Mouse (Mus musculus) CH12.LX (cell line): ENCODE results near the gene Cdh4.

Experiments used
- CHD1 ChIP-seq: IDR thresholded peaks from 2 replicates; pipeline ENCODE4 v1.6.1; 2012; ENCODE audit warnings: low read depth, low read length, improper control_type of control experiment, inconsistent platforms
- CHD2 ChIP-seq: IDR thresholded peaks from 2 replicates; pipeline ENCODE4 v1.6.1; 2011; ENCODE audit warnings: low read length, improper control_type of control experiment
- CTCF ChIP-seq, 2 experiments: IDR thresholded peaks in 1 of 2; conservative IDR thresholded peaks in 1 of 2; 2 replicates each; pipeline ENCODE4 v1.5.1; 2011 to 2012; ENCODE audit warnings: low read depth in 2 of 2, low read length in 2 of 2, improper control_type of control experiment in 1 of 2, inconsistent platforms in 1 of 2, mild to moderate bottlenecking in 1 of 2, moderate library complexity in 1 of 2
- ETS1 ChIP-seq: conservative IDR thresholded peaks from 2 replicates; pipeline ENCODE4 v1.6.1; 2012; ENCODE audit warnings: low read depth, mild to moderate bottlenecking, inconsistent platforms, low read length, improper control_type of control experiment, moderate library complexity
- HCFC1 ChIP-seq: IDR thresholded peaks from 2 replicates; pipeline ENCODE4 v1.6.1; 2012; ENCODE audit warnings: low read depth, mild to moderate bottlenecking, inconsistent platforms, low read length, improper control_type of control experiment
- JUN ChIP-seq: IDR thresholded peaks from 2 replicates; pipeline ENCODE4 v1.6.1; 2011; ENCODE audit warnings: low read depth, mild to moderate bottlenecking, low read length, improper control_type of control experiment, moderate library complexity; ENCODE audit not compliant: insufficient read depth
- MAFK ChIP-seq: IDR thresholded peaks from 2 replicates; pipeline ENCODE4 v1.6.1; 2011; ENCODE audit warnings: low read length, improper control_type of control experiment; ENCODE audit not compliant: insufficient replicate concordance
- MXI1 ChIP-seq: IDR thresholded peaks from 2 replicates; pipeline ENCODE4 v1.6.1; 2011; ENCODE audit warnings: mild to moderate bottlenecking, low read depth, low read length, improper control_type of control experiment
- NRF1 ChIP-seq: IDR thresholded peaks from 2 replicates; pipeline ENCODE4 v1.6.1; 2014; ENCODE audit warnings: low read depth, mild to moderate bottlenecking, inconsistent platforms, low read length, improper control_type of control experiment, moderate library complexity
- SMC3 ChIP-seq: IDR thresholded peaks from 2 replicates; pipeline ENCODE4 v1.6.1; 2011; ENCODE audit warnings: low read depth, low read length, improper control_type of control experiment
- TBP ChIP-seq: conservative IDR thresholded peaks from 2 replicates; pipeline ENCODE4 v1.6.1; 2011; ENCODE audit warnings: low read depth, low read length, improper control_type of control experiment
- USF1 ChIP-seq: IDR thresholded peaks from 2 replicates; pipeline ENCODE4 v1.6.1; 2014; ENCODE audit warnings: low read depth, mild to moderate bottlenecking, inconsistent platforms, low read length, improper control_type of control experiment

DNA sequence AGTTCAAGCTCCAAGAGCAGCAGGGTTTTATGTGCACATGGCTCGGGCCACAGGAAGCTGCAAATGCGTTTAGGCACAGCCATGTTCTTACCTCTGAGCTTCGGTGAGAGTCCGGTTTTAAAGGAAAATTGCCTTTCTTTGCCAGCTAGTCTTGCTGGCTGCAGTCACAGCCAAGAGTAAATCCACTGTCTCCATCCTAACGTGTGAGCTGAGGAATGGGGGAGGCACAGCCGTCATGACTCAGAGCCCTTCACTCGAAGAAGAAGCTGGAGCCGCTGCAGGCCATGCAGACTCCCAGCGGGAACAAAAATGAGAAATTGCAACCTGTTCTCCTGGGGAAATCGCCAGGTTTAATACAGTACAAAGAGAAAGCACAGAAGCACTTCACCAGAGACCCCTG, 395.0 kb downstream of the Cdh4 start:
- TF ChIP-seq HCFC1: no peak
- TF ChIP-seq CHD2: no peak
- TF ChIP-seq CTCF (conservative IDR thresholded peaks at IDR 0.05 in 1 of 2, IDR thresholded peaks at IDR 0.05 in 1 of 2; ENCODE audit: low read depth in 2 of 2, low read length in 2 of 2): no peak
- TF ChIP-seq ETS1: no peak
- TF ChIP-seq TBP: no peak
- TF ChIP-seq NRF1: no peak
- no peak for TF ChIP-seq JUN
- no peak for TF ChIP-seq CHD1
- no peak for TF ChIP-seq MAFK
- no peak for TF ChIP-seq USF1
- no peak for TF ChIP-seq MXI1
- TF ChIP-seq SMC3: no peak
